Mouse (Mus musculus) intestine, embryonic 14.5 days (tissue): ENCODE data around the gene Mylk4. TPM values are rescaled to one million over a fixed set of nuclear protein-coding genes. Genes with fewer than 3 reads are reported as not detected.

ENCODE experiments used
- ATAC-seq: fragments of 200-750 bp; cut with Nextera tagmentation; replicated peaks from 2 replicates; pipeline ENCODE4 v1.8.0; 2017; ENCODE audit warnings: low read depth, moderate number of reproducible peaks, moderate TSS enrichment, moderate library complexity; ENCODE audit not compliant: low FRiP score, low TSS enrichment
- DNase-seq: peaks from one replicate; pipeline ENCODE4 v3.0.0-alpha.2; 2018; ENCODE audit warnings: low spot score
- H3K27ac ChIP-seq: fragments of 300-500 bp; sonication (generic); 2 replicates; pipeline ENCODE4 v1.5.1; 2014; ENCODE audit warnings: low read depth, mild to moderate bottlenecking, control low read depth
- H3K27me3 ChIP-seq: fragments of 300-500 bp; sonication (generic); replicated peaks from 2 replicates; pipeline ENCODE4 v1.6.1; 2014; ENCODE audit warnings: low read length, control low read depth; ENCODE audit not compliant: control insufficient read depth, insufficient read depth
- H3K36me3 ChIP-seq: fragments of 300-500 bp; sonication (generic); 2 replicates; pipeline ENCODE4 v1.6.1; 2014; ENCODE audit warnings: low read length, control low read depth; ENCODE audit not compliant: control insufficient read depth, insufficient read depth
- H3K4me1 ChIP-seq: fragments of 300-500 bp; sonication (generic); replicated peaks from 2 replicates; pipeline ENCODE4 v1.6.1; 2014; ENCODE audit warnings: low read length, control low read depth, mixed read lengths; ENCODE audit not compliant: control insufficient read depth, insufficient read depth
- H3K4me2 ChIP-seq: fragments of 300-500 bp; sonication (generic); 2 replicates; pipeline ENCODE4 v1.6.1; 2014; ENCODE audit warnings: low read length
- H3K4me3 ChIP-seq: fragments of 300-500 bp; sonication (generic); 2 replicates; pipeline ENCODE4 v1.5.1; 2014; ENCODE audit warnings: low read depth, low read length, control low read depth, mixed read lengths
- H3K9ac ChIP-seq: fragments of 300-500 bp; sonication (generic); 2 replicates; pipeline ENCODE4 v1.6.1; 2014; ENCODE audit warnings: mild to moderate bottlenecking, low read length
- H3K9me3 ChIP-seq: fragments of 300-500 bp; sonication (generic); 2 replicates; pipeline ENCODE4 v1.6.1; 2016; ENCODE audit warnings: low read length, control low read depth; ENCODE audit not compliant: control insufficient read depth
- WGBS: fragments of 180-500 bp; shearing (Covaris S2); extraction: QIAGEN DNeasy Blood & Tissue Kit; methylation state at CpG from one replicate; pipeline ENCODE4 v1.1.7; 2014; 5-methylcytosine and 5-hydroxymethylcytosine counted together
- polyA plus RNA-seq: library from polyadenylated mRNA; unstranded; fragments of >200 nt; fragmentation: Nextera tagmentation; extraction: Ambion mirVana; gene quantifications from 2 replicates; pipeline ENCODE4 v1.2.1, GENCODE M21; 2014

Mylk4 gene
- polyA plus RNA-seq, 1 experiment from 2014 or later: not detected

DNA sequence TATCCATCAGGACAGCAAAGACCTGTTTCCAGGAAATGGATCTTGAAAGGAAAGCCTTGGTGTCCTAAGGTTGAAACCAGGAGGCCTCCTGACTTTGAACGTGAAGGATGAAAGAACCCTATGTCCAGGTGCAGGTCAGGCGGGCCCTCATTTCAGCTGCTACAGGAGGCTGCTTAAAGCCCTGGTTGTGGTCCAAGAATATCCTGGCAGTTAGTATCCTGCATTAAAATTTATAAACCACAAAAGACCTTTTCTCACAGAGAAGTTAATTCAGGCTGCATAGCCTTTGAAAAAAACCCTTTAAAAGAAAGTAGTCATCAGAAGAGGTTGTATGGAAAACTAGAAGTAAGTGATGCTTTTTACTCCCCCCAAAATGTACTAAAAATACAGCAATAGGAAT, 23.0 kb downstream of the Mylk4 start:
- no peaks in the 10 kb centered on the region for H3K4me1 ChIP-seq
- ATAC-seq (no peak), DNase-seq (no peak)
- no peak overlapping the region for H3K27ac ChIP-seq
- no peaks in the 10 kb centered on the region for H3K9me3 ChIP-seq
- H3K4me3 ChIP-seq: no peak overlapping the region
- WGBS: 83% methylated on average over 2 of the region's 2 CpGs
- no peak overlapping the region for H3K9ac ChIP-seq
- no peaks in the 10 kb centered on the region for H3K27me3 ChIP-seq
- no peak overlapping the region for H3K4me2 ChIP-seq
- H3K36me3 ChIP-seq: no peaks in the 10 kb centered on the region

GRCm38 (mm10) chr13:32759036-32759435, 24.7 kb downstream of the Mylk4 start:
- WGBS: 27% methylated on average over 4 of the region's 4 CpGs
- no peaks in the 10 kb centered on the region for H3K4me1 ChIP-seq
- no peaks in the 10 kb centered on the region for H3K27me3 ChIP-seq
- ATAC-seq (no peak), DNase-seq (no peak)
- H3K27ac ChIP-seq: no peak overlapping the region
- H3K4me3 ChIP-seq: no peak overlapping the region
- H3K36me3 ChIP-seq: no peaks in the 10 kb centered on the region
- H3K9me3 ChIP-seq: no peaks in the 10 kb centered on the region
- no peak overlapping the region for H3K4me2 ChIP-seq
- H3K9ac ChIP-seq: no peak overlapping the region

DNA sequence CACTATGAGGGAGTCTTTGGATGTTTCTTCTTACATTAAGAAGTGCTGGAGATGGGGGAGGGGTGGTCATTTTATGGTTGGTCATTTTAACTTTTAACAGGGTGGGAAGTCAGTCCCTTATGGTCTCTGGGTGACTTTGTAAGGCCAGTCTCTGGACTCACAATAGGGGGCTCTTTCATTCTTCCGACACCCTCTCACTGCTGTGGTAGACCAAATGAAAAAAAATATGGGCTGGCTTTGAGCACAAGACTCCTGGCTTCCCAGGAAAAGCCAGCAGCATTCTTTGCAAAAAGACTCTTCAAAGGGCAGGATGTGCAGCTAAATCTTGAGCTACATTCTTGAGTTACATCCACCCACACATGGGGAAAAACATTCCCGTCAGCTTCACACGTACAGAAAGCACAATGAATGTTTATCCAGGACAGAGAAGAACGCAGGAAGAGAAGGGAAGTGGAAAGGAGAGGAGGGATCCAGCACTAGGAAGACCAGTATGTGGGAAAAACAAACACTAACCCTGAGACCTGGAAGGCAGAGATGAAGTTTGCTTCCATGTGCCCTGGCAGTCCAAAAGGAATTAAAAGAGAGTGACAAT, 31.6 kb downstream of the Mylk4 start:
- no peak overlapping the region for H3K27ac ChIP-seq
- ATAC-seq: no peak
- no peaks in the 10 kb centered on the region for H3K36me3 ChIP-seq
- 21% methylated on average over 4 of the region's 4 CpGs for WGBS
- H3K9me3 ChIP-seq: no peaks in the 10 kb centered on the region
- no peak overlapping the region for H3K9ac ChIP-seq
- H3K4me1 ChIP-seq: no peaks in the 10 kb centered on the region
- no peaks in the 10 kb centered on the region for H3K27me3 ChIP-seq
- no peak overlapping the region for H3K4me3 ChIP-seq
- no peak overlapping the region for H3K4me2 ChIP-seq
- DNase-seq: no peak

- Histone ChIP-seq H3K27ac (no peak overlapping the region), H3K27me3 (no peaks in the 10 kb centered on the region), H3K9ac (no peak overlapping the region), H3K36me3 (no peaks in the 10 kb centered on the region), H3K9me3 (no peaks in the 10 kb centered on the region), H3K4me2 (no peak overlapping the region), H3K4me3 (no peak overlapping the region), H3K4me1 (no peaks in the 10 kb centered on the region)
- WGBS: 89% methylated on average over 1 of the region's 1 CpGs
- DNase-seq (no peak), ATAC-seq (no peak)
These were observed 33.2 kb downstream of the Mylk4 start for GRCm38 (mm10) chr13:32750507-32750906.

DNA sequence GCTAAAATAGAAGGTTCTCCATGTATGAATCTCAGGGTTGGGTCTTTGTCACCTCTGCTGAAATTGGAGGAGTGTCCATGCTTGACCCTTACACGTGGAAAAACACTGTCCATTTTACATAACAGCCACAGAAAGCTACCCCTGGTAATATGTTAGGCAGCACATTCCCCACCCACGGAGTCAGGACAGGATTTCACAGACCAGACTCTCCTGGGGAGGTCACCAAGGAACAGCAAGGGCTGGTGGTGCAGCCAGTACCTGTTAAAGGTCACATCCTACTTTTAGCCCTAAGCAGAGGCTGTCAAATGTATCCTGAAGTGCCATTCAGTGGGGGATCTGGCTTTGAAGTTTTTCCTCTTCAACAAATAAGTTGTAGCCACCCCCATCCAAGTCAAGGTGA, 35.3 kb downstream of the Mylk4 start:
- DNase-seq: no peak
- no peak overlapping the region for H3K27ac ChIP-seq
- H3K36me3 ChIP-seq: no peaks in the 10 kb centered on the region
- no peaks in the 10 kb centered on the region for H3K27me3 ChIP-seq
- H3K9ac ChIP-seq: no peak overlapping the region
- no peak overlapping the region for H3K4me2 ChIP-seq
- no peak for ATAC-seq
- 54% methylated on average over 2 of the region's 2 CpGs for WGBS
- H3K4me1 ChIP-seq: no peaks in the 10 kb centered on the region
- no peaks in the 10 kb centered on the region for H3K9me3 ChIP-seq
- H3K4me3 ChIP-seq: no peak overlapping the region

DNA sequence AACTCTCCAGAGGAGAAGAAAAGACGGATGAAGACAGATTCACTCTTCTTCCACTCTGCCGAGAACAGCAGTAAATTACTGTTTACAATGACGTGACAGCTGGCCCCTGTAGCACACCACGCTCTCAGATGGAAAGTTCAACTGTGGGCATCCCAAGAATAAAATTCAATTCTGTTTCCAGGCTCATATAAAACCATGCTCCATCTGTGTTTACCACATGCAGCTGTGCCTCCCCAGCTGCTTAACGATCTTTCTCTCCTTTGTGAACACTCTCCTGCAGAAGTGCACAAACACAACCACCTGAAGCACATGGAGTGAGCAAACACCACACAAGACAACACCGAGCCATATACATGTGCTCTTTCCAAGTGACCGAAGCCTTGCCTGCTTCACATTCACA, 42.6 kb downstream of the Mylk4 start:
- no peak overlapping the region for H3K4me2 ChIP-seq
- H3K4me1 ChIP-seq: no peaks in the 10 kb centered on the region
- DNase-seq: no peak
- H3K36me3 ChIP-seq: no peaks in the 10 kb centered on the region
- ATAC-seq: no peak
- H3K27ac ChIP-seq: no peak overlapping the region
- no peaks in the 10 kb centered on the region for H3K9me3 ChIP-seq
- no peak overlapping the region for H3K9ac ChIP-seq
- 51% methylated on average over 7 of the region's 7 CpGs for WGBS
- no peaks in the 10 kb centered on the region for H3K27me3 ChIP-seq
- H3K4me3 ChIP-seq: no peak overlapping the region

DNA sequence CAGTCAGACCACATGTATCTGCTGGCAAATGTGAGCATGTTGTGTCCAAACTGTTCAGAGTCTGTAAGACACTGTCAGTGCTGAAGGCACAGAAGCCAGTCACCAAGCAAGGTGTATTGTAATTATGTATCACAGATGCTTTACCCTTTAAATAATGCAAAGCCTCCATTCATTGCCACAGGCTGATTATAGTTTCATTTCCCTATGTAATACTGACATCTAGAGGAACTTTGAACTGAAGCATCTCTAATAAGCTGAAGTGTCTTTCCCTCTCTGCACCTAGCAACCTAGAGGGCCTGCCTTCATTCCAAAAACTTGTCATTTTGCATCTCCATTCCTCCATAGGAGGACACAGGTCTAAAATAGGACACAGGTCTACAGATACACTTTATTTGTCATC, 52.5 kb downstream of the Mylk4 start:
- Histone ChIP-seq H3K27me3 (no peaks in the 10 kb centered on the region), H3K36me3 (no peaks in the 10 kb centered on the region), H3K9me3 (no peaks in the 10 kb centered on the region), H3K4me1 (no peaks in the 10 kb centered on the region), H3K4me2 (no peak overlapping the region), H3K4me3 (no peak overlapping the region), H3K27ac (no peak overlapping the region), H3K9ac (no peak overlapping the region)
- ATAC-seq (no peak), DNase-seq (no peak)

GRCm38 (mm10) chr13:32724606-32725005, 59.1 kb downstream of the Mylk4 start:
- H3K27me3 ChIP-seq: no peaks in the 10 kb centered on the region
- H3K36me3 ChIP-seq: no peaks in the 10 kb centered on the region
- H3K4me1 ChIP-seq: no peaks in the 10 kb centered on the region; the same call in 1 of the 2 replicates
- DNase-seq: no peak
- H3K4me2 ChIP-seq: no peak overlapping the region
- 93% methylated on average over 5 of the region's 5 CpGs for WGBS
- no peak for ATAC-seq
- no peak overlapping the region for H3K27ac ChIP-seq
- no peak overlapping the region for H3K4me3 ChIP-seq
- H3K9ac ChIP-seq: no peak overlapping the region
- H3K9me3 ChIP-seq: no peaks in the 10 kb centered on the region

DNA sequence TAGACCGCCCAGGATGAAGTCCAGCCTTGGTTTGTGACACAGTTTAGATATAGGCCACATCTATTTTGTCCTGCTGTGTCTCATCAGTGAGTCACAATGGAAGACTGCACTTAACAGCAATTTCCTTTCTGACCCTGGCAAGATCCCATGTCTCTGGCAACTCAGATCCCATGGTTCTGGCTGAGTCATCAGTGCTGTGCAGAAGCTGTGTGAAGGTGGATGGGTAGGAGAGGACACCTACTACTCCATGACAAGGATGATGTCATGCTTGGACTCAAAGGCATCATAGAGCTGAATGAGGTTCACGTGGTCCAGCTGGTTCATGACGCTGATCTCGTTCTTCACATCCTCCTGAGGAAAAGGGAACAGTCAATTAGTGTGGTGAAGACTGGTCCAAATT, 62.0 kb downstream of the Mylk4 start:
- no peak overlapping the region for H3K4me2 ChIP-seq
- DNase-seq: no peak
- H3K36me3 ChIP-seq: no peaks in the 10 kb centered on the region
- H3K4me1 ChIP-seq: no peaks in the 10 kb centered on the region; the same call in 1 of the 2 replicates
- no peak overlapping the region for H3K4me3 ChIP-seq
- no peaks in the 10 kb centered on the region for H3K9me3 ChIP-seq
- no peak for ATAC-seq
- 87% methylated on average over 4 of the region's 4 CpGs for WGBS
- no peak overlapping the region for H3K27ac ChIP-seq
- no peaks in the 10 kb centered on the region for H3K27me3 ChIP-seq
- no peak overlapping the region for H3K9ac ChIP-seq
